Mouse (Mus musculus): ENCODE data around the gene Kcnt2. TPM values are rescaled to one million over a fixed set of nuclear protein-coding genes. Genes with fewer than 3 reads are reported as not detected.

Kcnt2 gene
- 1.3 and 1.6 TPM in 2 replicates for polyA plus RNA-seq (2015; fragmentation: Nextera tagmentation; extraction: Ambion mirVana)

- ATAC-seq = peak; percentile 74
- no peak within 1 kb of the TSS for H3K27ac ChIP-seq
- H3K9ac ChIP-seq (replicated peaks) = peak within 1 kb of the TSS; percentile 74
- peak within 1 kb of the TSS; percentile 86 for H3K4me2 ChIP-seq (replicated peaks)
- H3K27me3 ChIP-seq = no peaks in the 10 kb centered on the region
- peak within 1 kb of the TSS; percentile 64 for H3K4me3 ChIP-seq (replicated peaks)
- H3K9me3 ChIP-seq = no peaks in the 10 kb centered on the region
- H3K4me1 ChIP-seq (replicated peaks) = peaks cover 6% of the 10 kb centered on the region; the same call in 1 of the 2 replicates
- no peaks in the 10 kb centered on the region for H3K36me3 ChIP-seq
- under 1% methylated on average over 21 of the region's 21 CpGs for WGBS
Measured at GRCm38 (mm10) chr1:140245876-140246597, at the start of gene Kcnt2. TSS of gene Kcnt2 (plus strand) at chr1:140246158.

DNA sequence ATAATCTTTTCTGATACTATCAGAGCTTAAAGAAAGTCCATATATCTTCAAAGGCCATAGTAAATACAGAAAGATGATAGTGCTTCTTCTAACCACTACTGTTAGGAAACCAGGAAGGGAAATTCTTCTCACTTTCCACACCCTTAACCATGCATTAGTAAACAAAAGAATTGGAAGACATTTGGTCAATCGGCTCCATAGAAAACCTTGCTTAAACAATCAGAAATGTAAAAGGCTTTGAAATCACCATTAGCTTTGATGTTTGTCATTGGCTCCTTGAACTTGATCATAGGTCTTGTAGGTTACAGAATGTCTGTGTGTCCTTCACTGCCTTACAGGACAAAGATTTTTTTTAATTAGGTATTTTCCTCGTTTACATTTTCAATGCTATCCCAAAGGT lies 40.6 kb upstream of the Kcnt2 start:
- Histone ChIP-seq H3K4me1 (replicated peaks) (no peaks in the 10 kb centered on the region), H3K9ac (replicated peaks) (no peak overlapping the region), H3K4me3 (replicated peaks) (no peak overlapping the region), H3K9me3 (no peaks in the 10 kb centered on the region), H3K4me2 (replicated peaks) (no peak overlapping the region), H3K36me3 (no peaks in the 10 kb centered on the region), H3K27me3 (no peaks in the 10 kb centered on the region), H3K27ac (no peak overlapping the region)
- no peak for ATAC-seq
- 78% methylated on average over 2 of the region's 2 CpGs for WGBS

- Histone ChIP-seq H3K9ac (replicated peaks) (no peak overlapping the region), H3K4me2 (replicated peaks) (no peak overlapping the region), H3K4me1 (replicated peaks) (no peaks in the 10 kb centered on the region), H3K27me3 (no peaks in the 10 kb centered on the region), H3K9me3 (no peaks in the 10 kb centered on the region), H3K27ac (no peak overlapping the region), H3K4me3 (replicated peaks) (no peak overlapping the region), H3K36me3 (no peaks in the 10 kb centered on the region)
- ATAC-seq = no peak
- 58% methylated on average over 3 of the region's 3 CpGs for WGBS
Measured at GRCm38 (mm10) chr1:140225221-140225620, 20.7 kb upstream of the Kcnt2 start.

- no peaks in the 10 kb centered on the region for H3K36me3 ChIP-seq
- ATAC-seq = no peak
- no peaks in the 10 kb centered on the region for H3K4me1 ChIP-seq (replicated peaks)
- 84% methylated on average over 8 of the region's 8 CpGs for WGBS
- no peak overlapping the region for H3K27ac ChIP-seq
- no peak overlapping the region for H3K4me2 ChIP-seq (replicated peaks)
- H3K9me3 ChIP-seq = no peaks in the 10 kb centered on the region
- no peaks in the 10 kb centered on the region for H3K27me3 ChIP-seq
- no peak overlapping the region for H3K4me3 ChIP-seq (replicated peaks)
- no peak overlapping the region for H3K9ac ChIP-seq (replicated peaks)
Measured at GRCm38 (mm10) chr1:140226673-140227072, 19.3 kb upstream of the Kcnt2 start.

- peak overlapping the region; percentile 64 for H3K4me3 ChIP-seq (replicated peaks)
- no peak overlapping the region for H3K27ac ChIP-seq
- peaks cover 6% of the 10 kb centered on the region; the same call in 1 of the 2 replicates for H3K4me1 ChIP-seq (replicated peaks)
- H3K9ac ChIP-seq (replicated peaks) = peak overlapping the region; percentile 74
- no peaks in the 10 kb centered on the region for H3K27me3 ChIP-seq
- peak overlapping the region; percentile 86 for H3K4me2 ChIP-seq (replicated peaks)
- no peaks in the 10 kb centered on the region for H3K36me3 ChIP-seq
- H3K9me3 ChIP-seq = no peaks in the 10 kb centered on the region
- ATAC-seq = peak; percentile 100
- whole genome bisulfite sequencing = under 1% methylated on average over 17 of the region's 17 CpGs
Measured at GRCm38 (mm10) chr1:140245465-140245864, 493 bp upstream of the Kcnt2 start.

DNA sequence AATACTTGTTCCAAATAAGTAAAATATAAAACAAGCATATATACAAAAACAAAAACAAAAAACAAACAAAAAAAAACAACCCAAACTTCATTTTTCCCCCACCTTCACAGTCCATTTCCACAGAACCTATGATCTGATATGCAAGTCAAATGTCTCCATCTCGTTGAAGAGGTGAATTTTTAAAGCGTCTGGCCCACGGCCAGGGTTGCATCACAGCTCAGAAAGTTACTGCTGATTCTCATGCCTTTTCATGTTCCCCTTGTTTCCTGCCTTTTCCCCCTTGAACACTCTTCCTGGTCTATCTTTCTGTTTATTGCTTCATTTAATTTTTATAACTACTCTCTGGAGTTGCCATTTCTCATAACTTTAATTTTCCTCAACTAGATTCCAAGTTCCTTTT lies 18.7 kb downstream of the Kcnt2 start:
- Histone ChIP-seq H3K27me3 (no peaks in the 10 kb centered on the region), H3K9ac (replicated peaks) (no peak overlapping the region), H3K4me2 (replicated peaks) (no peak overlapping the region), H3K36me3 (no peaks in the 10 kb centered on the region), H3K4me3 (replicated peaks) (no peak overlapping the region), H3K9me3 (no peaks in the 10 kb centered on the region), H3K27ac (no peak overlapping the region), H3K4me1 (replicated peaks) (no peaks in the 10 kb centered on the region)
- 87% methylated on average over 3 of the region's 3 CpGs for WGBS
- ATAC-seq = no peak

GRCm38 (mm10) chr1:140266047-140266446 lies 20.1 kb downstream of the Kcnt2 start:
- H3K27ac ChIP-seq = no peak overlapping the region
- WGBS = 89% methylated on average over 5 of the region's 5 CpGs
- H3K4me2 ChIP-seq (replicated peaks) = no peak overlapping the region
- H3K9ac ChIP-seq (replicated peaks) = no peak overlapping the region
- H3K9me3 ChIP-seq = no peaks in the 10 kb centered on the region
- no peaks in the 10 kb centered on the region for H3K27me3 ChIP-seq
- no peaks in the 10 kb centered on the region for H3K4me1 ChIP-seq (replicated peaks)
- no peaks in the 10 kb centered on the region for H3K36me3 ChIP-seq
- ATAC-seq = no peak
- H3K4me3 ChIP-seq (replicated peaks) = no peak overlapping the region

DNA sequence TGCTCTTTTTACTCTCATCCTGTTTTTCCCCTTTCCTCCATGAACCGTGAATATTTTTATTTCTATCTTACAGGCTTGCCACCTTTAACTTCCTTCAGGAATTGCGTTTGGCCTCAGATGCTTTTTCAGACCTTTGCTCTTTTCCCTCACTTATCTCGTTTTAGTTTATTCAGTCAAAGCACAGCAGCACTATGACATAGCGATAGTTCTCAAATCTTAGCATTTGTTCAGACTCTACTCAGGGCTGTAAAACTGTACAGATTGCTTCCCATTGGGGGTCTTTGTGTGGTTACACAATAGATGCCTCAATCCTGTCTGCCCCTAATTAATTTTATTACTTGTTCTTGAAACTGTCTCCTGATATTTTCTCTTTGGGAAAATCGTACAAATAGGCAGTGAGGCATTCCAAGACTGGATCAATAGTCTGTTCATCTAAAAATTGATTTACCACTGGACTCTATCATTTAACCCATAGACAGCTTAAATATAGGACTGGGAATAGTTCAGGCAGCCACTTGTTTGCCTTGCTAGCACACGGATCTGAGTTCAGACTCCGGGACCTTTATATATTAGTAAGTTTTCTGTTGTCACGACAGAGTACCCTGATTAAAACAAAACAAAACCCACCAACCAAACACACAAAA lies 20.8 kb downstream of the Kcnt2 start:
- Histone ChIP-seq H3K9ac (replicated peaks) (no peak overlapping the region), H3K4me3 (replicated peaks) (no peak overlapping the region), H3K27ac (no peak overlapping the region), H3K9me3 (no peaks in the 10 kb centered on the region), H3K4me1 (replicated peaks) (no peaks in the 10 kb centered on the region), H3K36me3 (no peaks in the 10 kb centered on the region), H3K4me2 (replicated peaks) (no peak overlapping the region), H3K27me3 (no peaks in the 10 kb centered on the region)
- 71% methylated on average over 8 of the region's 8 CpGs for WGBS
- ATAC-seq = no peak

DNA sequence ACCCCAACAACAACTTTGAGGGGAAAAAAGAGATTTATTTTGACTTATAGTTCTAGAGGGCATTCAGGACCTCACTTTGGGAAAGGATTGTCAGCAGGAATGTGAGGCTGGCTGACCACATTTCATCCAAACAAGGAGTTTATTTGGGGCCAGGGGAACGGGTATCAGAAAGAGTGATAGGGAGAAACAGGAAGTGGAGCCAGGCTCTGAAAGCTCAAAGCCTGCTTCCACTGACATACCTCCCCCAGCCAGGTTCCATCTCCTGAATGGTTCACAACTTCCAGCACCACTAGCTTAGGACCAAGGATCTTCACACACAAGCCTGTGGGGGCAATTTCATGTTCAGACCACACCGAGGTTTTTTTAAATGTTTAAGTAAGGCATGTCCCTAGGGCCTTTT lies 21.3 kb downstream of the Kcnt2 start:
- WGBS = 77% methylated on average over 2 of the region's 2 CpGs
- ATAC-seq = no peak
- H3K36me3 ChIP-seq = no peaks in the 10 kb centered on the region

DNA sequence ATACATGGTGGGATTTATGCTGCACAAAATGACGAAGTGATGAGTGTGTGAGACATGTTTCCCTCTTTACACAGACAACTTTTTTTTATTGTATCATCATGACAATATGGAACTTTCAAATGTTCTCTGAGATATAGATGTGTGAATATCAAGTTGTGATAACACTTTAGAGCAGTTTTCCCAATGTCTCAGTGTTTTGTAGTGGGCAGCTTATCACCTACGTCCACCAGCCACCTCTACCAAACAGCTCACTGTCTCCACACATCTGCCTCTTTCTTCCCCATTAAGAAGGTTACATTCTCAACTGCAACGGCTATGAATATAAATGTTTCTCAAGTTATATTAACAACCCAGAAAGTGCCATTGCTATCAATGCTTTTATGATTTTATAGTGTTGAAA lies 27.7 kb downstream of the Kcnt2 start:
- Histone ChIP-seq H3K36me3 (no peaks in the 10 kb centered on the region), H3K9me3 (no peaks in the 10 kb centered on the region), H3K4me2 (replicated peaks) (no peak overlapping the region), H3K4me1 (replicated peaks) (no peaks in the 10 kb centered on the region), H3K27ac (no peak overlapping the region), H3K27me3 (no peaks in the 10 kb centered on the region), H3K9ac (replicated peaks) (no peak overlapping the region), H3K4me3 (replicated peaks) (no peak overlapping the region)
- WGBS = 86% methylated on average over 3 of the region's 3 CpGs
- no peak for ATAC-seq

More for the DNA sequence above, 21.3 kb downstream of the Kcnt2 start:
- no peak overlapping the region for H3K4me3 ChIP-seq (replicated peaks)
- H3K4me1 ChIP-seq (replicated peaks) = no peaks in the 10 kb centered on the region
- no peak overlapping the region for H3K27ac ChIP-seq
- no peak overlapping the region for H3K9ac ChIP-seq (replicated peaks)
- H3K4me2 ChIP-seq (replicated peaks) = no peak overlapping the region
- H3K9me3 ChIP-seq = no peaks in the 10 kb centered on the region
- no peaks in the 10 kb centered on the region for H3K27me3 ChIP-seq

GRCm38 (mm10) chr1:140275813-140276212 lies 29.9 kb downstream of the Kcnt2 start:
- Histone ChIP-seq H3K27me3 (no peaks in the 10 kb centered on the region), H3K4me1 (replicated peaks) (no peaks in the 10 kb centered on the region), H3K4me2 (replicated peaks) (no peak overlapping the region), H3K4me3 (replicated peaks) (no peak overlapping the region), H3K9ac (replicated peaks) (no peak overlapping the region), H3K36me3 (no peaks in the 10 kb centered on the region), H3K27ac (no peak overlapping the region), H3K9me3 (no peaks in the 10 kb centered on the region)
- no peak for ATAC-seq

GRCm38 (mm10) chr1:140293140-140293539 lies 47.2 kb downstream of the Kcnt2 start:
- Histone ChIP-seq H3K4me2 (replicated peaks) (no peak overlapping the region), H3K4me3 (replicated peaks) (no peak overlapping the region), H3K36me3 (no peaks in the 10 kb centered on the region), H3K27me3 (no peaks in the 10 kb centered on the region), H3K27ac (no peak overlapping the region), H3K9ac (replicated peaks) (no peak overlapping the region), H3K9me3 (no peaks in the 10 kb centered on the region), H3K4me1 (replicated peaks) (no peaks in the 10 kb centered on the region)
- WGBS = 47% methylated on average over 3 of the region's 3 CpGs
- ATAC-seq = no peak

Data from midbrain, embryonic 13.5 days (tissue).